Mouse (Mus musculus) heart, postnatal 36 days (tissue): ENCODE measurements around the gene Dync1li2. TPM values are rescaled to one million over a fixed set of nuclear protein-coding genes. Genes with fewer than 3 reads are reported as not detected.
A peak's percentile ranks its signal among the peaks of the same experiment; 100 is the strongest.

Source experiments
- DNase-seq, 2 experiments: peaks; one replicate each; pipeline ENCODE4 v3.0.0; 2021 to 2022
- intact Hi-C: fragments of 180-260 bp; cut with DNase I; formaldehyde crosslinking; loops from one replicate; pipeline ENCODE4 v1.15.1; 2025
- total RNA-seq, 2 experiments: library from RNA; stranded (reverse); gene quantifications; 2 replicates each; pipeline ENCODE4 v1.2.3; 2021

Gene Dync1li2
- total RNA-seq, 2 experiments from 2014 or later = 104 to 112 TPM

GRCm38 (mm10) chr8:104386693-104387092 is 56.2 kb downstream of the Dync1li2 start:
- intact Hi-C loops = no loop called here
- DNase-seq = no peak

DNA sequence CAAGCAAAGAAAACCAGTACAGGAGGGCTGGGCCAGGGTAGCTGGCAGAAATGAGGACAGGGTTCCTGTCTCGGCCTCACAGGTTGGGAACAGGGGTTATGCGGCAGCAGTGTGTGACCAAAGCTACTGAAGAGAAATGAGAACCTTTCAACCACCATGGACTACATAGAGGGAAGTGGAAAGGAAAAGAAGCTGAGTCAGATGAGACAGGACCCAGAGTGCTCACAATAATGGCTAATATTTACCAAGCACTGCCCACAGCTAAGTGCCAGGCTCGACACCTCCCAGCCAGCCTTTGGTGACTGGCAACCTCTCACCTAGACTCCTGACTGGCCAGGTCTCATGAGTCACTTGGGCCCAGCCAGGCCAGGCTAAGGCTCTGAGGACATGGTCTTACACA is 58.9 kb downstream of the Dync1li2 start:
- intact Hi-C loops = no loop called here
- no peak for DNase-seq

GRCm38 (mm10) chr8:104383296-104383695 is 59.6 kb downstream of the Dync1li2 start:
- no peak for DNase-seq
- intact Hi-C loops = no loop called here

DNA sequence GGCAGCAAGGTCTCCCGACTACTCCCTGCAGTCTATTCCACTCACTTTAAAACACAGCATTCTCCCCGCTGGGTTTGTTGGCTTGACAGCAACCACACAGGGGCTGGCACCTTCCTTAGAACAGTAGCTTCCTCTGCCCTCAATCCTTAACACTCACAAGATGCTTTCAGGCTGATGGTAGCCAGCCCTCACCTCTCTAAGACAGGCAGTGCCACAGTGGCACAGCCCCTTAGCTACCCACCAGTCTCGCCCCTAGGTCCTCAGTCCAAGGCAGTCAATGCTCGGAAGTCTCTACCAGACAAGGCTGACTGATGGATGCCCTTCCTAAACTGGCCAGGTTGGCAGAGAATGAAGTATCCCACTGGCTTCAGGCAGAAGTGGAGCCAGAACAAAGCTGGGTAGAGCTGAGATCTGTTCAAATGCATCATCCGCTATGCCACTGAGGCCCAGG is 61.9 kb downstream of the Dync1li2 start:
- intact Hi-C loops = no loop called here
- no peak for DNase-seq

GRCm38 (mm10) chr8:104380269-104380668 is 62.6 kb downstream of the Dync1li2 start:
- intact Hi-C loops = no loop called here
- no peak for DNase-seq

DNA sequence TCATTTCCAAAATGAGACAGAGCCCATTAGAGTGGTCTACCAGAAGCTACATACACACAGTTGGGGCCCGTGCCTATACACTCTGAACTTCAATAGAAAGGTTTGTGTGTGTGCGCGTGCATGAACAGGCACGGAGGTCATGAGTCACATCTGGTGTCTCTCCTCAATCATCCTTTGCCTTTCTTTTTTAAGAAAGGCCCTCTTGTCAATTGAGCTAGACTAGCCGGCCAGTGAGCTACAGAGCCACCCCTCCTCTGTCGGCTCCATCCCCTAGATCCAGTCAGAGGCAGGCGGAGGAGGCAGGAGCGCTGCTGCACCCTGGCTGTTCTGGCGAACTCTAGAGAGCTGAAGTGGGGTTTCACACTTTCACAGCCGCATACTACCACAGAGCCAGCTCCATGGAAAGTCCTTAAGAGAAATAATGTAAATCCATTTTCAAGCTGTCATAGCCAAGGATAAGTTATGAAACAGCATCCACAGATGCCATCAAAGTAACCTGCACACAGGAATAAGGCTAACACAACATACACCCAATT is 63.5 kb downstream of the Dync1li2 start:
- intact Hi-C loops = no loop called here
- DNase-seq = no peak

DNA sequence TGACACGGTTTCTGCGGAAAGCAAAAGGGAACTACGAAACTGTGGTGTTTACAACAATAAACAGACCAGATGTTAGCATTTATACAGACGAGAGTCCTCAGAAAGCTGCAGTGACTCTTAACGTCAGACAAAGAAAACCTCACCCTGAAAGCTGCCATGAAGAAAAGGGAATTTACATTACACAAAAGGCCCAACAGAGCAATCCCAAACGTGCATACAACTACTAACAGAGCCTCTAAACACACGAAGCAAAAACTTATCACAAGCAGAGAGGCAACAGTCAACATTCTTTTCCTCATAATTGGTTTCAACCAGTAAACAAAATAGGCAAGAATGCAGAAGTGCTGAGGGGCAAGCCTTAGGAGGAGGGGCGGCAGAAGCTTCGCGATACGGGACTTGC is 66.2 kb downstream of the Dync1li2 start:
- no peak for DNase-seq
- intact Hi-C loops = no loop called here

DNA sequence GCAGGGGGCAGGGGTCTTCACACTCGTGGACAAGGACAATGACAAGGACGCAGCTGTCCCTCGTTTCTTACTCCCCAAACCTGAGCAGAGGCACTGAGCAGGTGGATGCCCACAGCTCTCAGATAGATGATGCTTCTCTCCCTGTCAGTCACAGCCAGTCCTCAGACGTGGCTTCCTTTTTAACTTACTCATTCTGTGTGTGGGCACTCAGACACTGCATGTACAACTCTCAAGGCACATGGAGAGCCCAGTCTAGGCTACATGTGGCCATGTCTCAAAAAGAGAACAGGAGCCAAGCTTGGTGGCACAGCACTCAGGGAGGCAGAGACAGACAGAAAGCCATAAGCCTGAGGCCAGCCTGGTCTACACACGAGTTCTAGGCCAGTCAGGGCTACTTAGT is 66.9 kb downstream of the Dync1li2 start:
- intact Hi-C loops = no loop called here
- DNase-seq = no peak

- intact Hi-C loops = no loop called here
- peak; percentile 33 to 37 for DNase-seq
Observed at GRCm38 (mm10) chr8:104374864-104375846, 67.7 kb downstream of the Dync1li2 start.

DNA sequence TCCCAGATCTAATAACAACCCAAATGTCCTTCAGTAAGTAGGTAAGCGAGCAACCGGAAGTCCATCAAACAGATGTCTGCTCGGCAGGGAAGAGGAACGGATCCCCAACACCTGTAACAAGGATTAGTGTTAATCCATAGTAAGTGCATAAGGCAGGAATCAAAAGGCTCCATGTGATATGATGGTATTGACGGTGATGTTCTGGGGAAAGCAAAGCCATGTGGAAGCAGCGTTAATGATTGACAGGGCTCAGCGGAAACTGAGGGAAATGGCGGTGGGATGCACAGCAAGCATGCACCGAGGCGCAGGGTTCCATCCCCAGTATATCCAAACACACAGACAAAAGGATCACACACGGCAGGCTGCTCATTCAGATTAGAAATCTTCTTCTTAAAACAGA is 68.6 kb downstream of the Dync1li2 start:
- DNase-seq = no peak
- intact Hi-C loops = no loop called here

- DNase-seq = no peak
- intact Hi-C loops = no loop called here
Observed at GRCm38 (mm10) chr8:104373779-104374178, 69.1 kb downstream of the Dync1li2 start.

DNA sequence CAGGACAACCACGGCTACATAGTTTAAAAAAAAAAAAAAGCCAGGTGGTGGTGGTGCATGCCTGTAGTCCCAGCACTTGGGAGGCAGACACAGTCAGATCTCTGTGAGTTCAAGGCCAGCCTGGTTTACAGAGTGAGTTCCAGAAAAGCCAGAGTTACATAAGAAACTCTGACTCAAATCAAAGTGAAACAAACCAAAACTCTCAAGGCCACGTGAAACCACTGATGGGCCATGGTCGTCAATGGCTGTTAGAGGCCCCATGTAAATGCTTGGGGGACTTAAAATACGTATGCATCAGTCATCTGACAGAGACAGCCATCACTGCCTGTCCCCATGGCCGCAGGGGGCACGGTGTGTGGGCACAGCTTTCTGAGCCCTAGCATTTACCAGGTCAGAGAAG is 71.7 kb downstream of the Dync1li2 start:
- DNase-seq = no peak
- intact Hi-C loops = no loop called here

GRCm38 (mm10) chr8:104370071-104370470 is 72.8 kb downstream of the Dync1li2 start:
- DNase-seq = no peak
- intact Hi-C loops = no loop called here

DNA sequence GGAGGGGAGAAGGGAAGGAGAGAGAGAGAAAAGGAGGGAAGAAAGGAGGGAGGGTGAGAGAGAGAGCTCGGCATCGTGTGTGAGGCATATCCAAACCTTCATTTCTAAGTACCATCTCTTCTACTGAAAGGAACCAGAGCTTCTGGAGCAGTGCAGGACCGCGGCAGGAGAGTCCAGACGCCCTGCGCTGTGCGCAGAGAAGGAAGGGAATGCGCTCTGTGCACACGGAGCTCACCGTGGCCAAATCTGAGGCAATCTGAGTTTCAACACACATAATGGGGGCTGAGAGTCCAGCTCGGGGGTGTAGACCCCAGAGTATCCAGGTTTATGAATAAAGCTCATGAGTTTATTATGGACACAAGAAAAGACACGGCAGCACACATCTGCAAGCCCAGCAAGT is 73.3 kb downstream of the Dync1li2 start:
- DNase-seq = no peak
- intact Hi-C loops = no loop called here

Other genes with a start within 250 kb of the Dync1li2 start
- gene Tk2, start 194.5 kb downstream of the Dync1li2 start, total RNA-seq = 1 to 10 TPM; 8.0 to 9.2 TPM
- gene Cklf, start 192.2 kb downstream of the Dync1li2 start, total RNA-seq = 1 to 10 TPM; 4.1 to 4.4 TPM
- not detected for gene Cmtm2a, start 149.9 kb downstream of the Dync1li2 start, total RNA-seq
- not detected for gene Gm45711, start 133.0 kb downstream of the Dync1li2 start, total RNA-seq
- not detected for gene Cmtm1, start 132.9 kb downstream of the Dync1li2 start, total RNA-seq
- gene Gm11020, start 121.5 kb downstream of the Dync1li2 start, total RNA-seq = not detected
- gene Cmtm2b, start 120.8 kb downstream of the Dync1li2 start, total RNA-seq = not detected
- gene Cmtm3, start 103.6 kb downstream of the Dync1li2 start, total RNA-seq = 10 to 100 TPM; 14.4 to 15.7 TPM
- gene Cmtm4, start 47.2 kb downstream of the Dync1li2 start, total RNA-seq = 10 to 100 TPM; 11.0 to 12.0 TPM
- not detected for gene Terb1, start 66.9 kb upstream of the Dync1li2 start, total RNA-seq
- 10 to 100 TPM; 27.2 to 31.8 TPM for gene Nae1, start 91.6 kb upstream of the Dync1li2 start, total RNA-seq
- gene Car7, start 91.6 kb upstream of the Dync1li2 start, total RNA-seq = 1 to 10 TPM; 2.5 to 2.8 TPM
- gene Pdp2, start 148.4 kb upstream of the Dync1li2 start, total RNA-seq = 10 to 100 TPM; 28.1 to 29.8 TPM
- 1 to 10 TPM; 3.1 TPM for gene Cdh16, start 181.3 kb upstream of the Dync1li2 start, total RNA-seq
- 100 to 1,000 TPM; 355 to 387 TPM for gene Rrad, start 188.3 kb upstream of the Dync1li2 start, total RNA-seq
- 10 to 100 TPM; 61.2 to 67.6 TPM for gene Ciao2b, start 198.9 kb upstream of the Dync1li2 start, total RNA-seq